Mouse (Mus musculus) 3T3-L1 (cell line): ENCODE data around the gene Plxnb2.
A peak's percentile ranks its signal among the peaks of the same experiment; 100 is the strongest.

Source experiments
- DNase-seq: peaks from one replicate; pipeline ENCODE4 v3.0.0-alpha.2; 2015; ENCODE audit warnings: low read depth, low spot score

Gene Plxnb2

GRCm38 (mm10) chr15:89149271-89150040 lies 31.1 kb downstream of the Plxnb2 start, which contains the start of gene Mapk11:
Gene Mapk11 (minus strand): TSS chr15:89149628.
- DNase-seq = peak; percentile 29

- no peak for DNase-seq
Observed at GRCm38 (mm10) chr15:89148496-89149270, 31.9 kb downstream of the Plxnb2 start.

GRCm38 (mm10) chr15:89147895-89148294 lies 32.7 kb downstream of the Plxnb2 start:
- DNase-seq = no peak

- no peak for DNase-seq
Observed at GRCm38 (mm10) chr15:89147456-89147855, 33.1 kb downstream of the Plxnb2 start.

GRCm38 (mm10) chr15:89147024-89147423 lies 33.6 kb downstream of the Plxnb2 start:
- no peak for DNase-seq

- no peak for DNase-seq
Observed at GRCm38 (mm10) chr15:89146537-89146936, 34.1 kb downstream of the Plxnb2 start.

GRCm38 (mm10) chr15:89145813-89146350 lies 34.7 kb downstream of the Plxnb2 start:
- no peak for DNase-seq

- DNase-seq = no peak
Observed at GRCm38 (mm10) chr15:89144965-89145364, 35.6 kb downstream of the Plxnb2 start.

- no peak for DNase-seq
Observed at GRCm38 (mm10) chr15:89143134-89143533, 37.5 kb downstream of the Plxnb2 start.

GRCm38 (mm10) chr15:89141905-89142304 lies 38.7 kb downstream of the Plxnb2 start:
- no peak for DNase-seq

- DNase-seq = no peak
Observed at GRCm38 (mm10) chr15:89141443-89141842, 39.1 kb downstream of the Plxnb2 start.

GRCm38 (mm10) chr15:89140659-89141252 lies 39.8 kb downstream of the Plxnb2 start, which contains the start of gene Mapk12:
Gene Mapk12 (minus strand): TSS chr15:89140703.
- no peak for DNase-seq

GRCm38 (mm10) chr15:89140048-89140658 lies 40.4 kb downstream of the Plxnb2 start:
- DNase-seq = no peak

GRCm38 (mm10) chr15:89138531-89138930 lies 42.1 kb downstream of the Plxnb2 start:
- no peak for DNase-seq

- DNase-seq = no peak
Observed at GRCm38 (mm10) chr15:89138046-89138405, 42.6 kb downstream of the Plxnb2 start.

- no peak for DNase-seq
Observed at GRCm38 (mm10) chr15:89137378-89138045, 43.1 kb downstream of the Plxnb2 start.

- DNase-seq = no peak
Observed at GRCm38 (mm10) chr15:89136461-89137155, 44.0 kb downstream of the Plxnb2 start.

- DNase-seq = no peak
Observed at GRCm38 (mm10) chr15:89131316-89131715, 49.3 kb downstream of the Plxnb2 start.

GRCm38 (mm10) chr15:89130245-89130644 lies 50.3 kb downstream of the Plxnb2 start:
- no peak for DNase-seq
